Mouse (Mus musculus) B cell, adult 62 days (primary cell): ENCODE data around the gene Fam174b. TPM values are rescaled to one million over a fixed set of nuclear protein-coding genes. Genes with fewer than 3 reads are reported as not detected.

Experiments
- total RNA-seq: library from RNA; stranded (reverse); gene quantifications from 4 replicates; pipeline ENCODE4 v1.2.4, GENCODE M21; 2023

Gene Fam174b
- 0.41 to 1.1 TPM in 2 of 4 replicates, not detected in the others for total RNA-seq

GRCm38 (mm10) chr7:73740111-73741035, at the start of gene Fam174b:
Gene Fam174b, plus strand, starts transcription at chr7:73740302.

Other genes with a start within 250 kb of the Fam174b start
- gene Chd2, start 198.5 kb upstream of the Fam174b start, total RNA-seq = 400 to 467 TPM (median 428 TPM) in 4 replicates